Mouse (Mus musculus): ENCODE measurements around the gene Saa2. TPM values are rescaled to one million over a fixed set of nuclear protein-coding genes. Genes with fewer than 3 reads are reported as not detected.
"Not testable (repeated sequence)": the region's sequence is repeated elsewhere in the genome, so short reads cannot be mapped to it uniquely, and the experiment has no call there.

Saa2 gene
- polyA plus RNA-seq, 1 experiment from 2014 or later = not detected

DNA sequence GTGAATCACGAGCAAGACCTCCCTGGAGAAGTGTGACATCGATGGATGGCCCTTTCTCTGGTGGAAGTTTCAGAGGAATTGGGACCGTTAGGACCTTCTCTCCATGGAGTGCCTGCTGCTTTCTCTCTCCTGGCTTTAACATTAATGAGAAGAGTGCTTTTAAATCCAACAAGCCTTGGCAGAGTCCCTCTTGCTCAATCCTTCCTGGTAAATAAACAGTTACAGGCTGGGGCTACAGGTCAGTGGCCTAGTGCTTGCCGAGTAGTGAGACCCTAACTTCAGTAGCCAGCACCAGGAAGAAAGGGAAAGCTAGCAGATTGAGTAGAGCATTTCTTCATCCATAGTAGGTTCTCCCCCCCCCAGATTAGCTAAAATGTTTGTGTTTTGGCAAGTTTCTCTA lies 19.1 kb upstream of the Saa2 start, which contains the start of gene Saa4:
TSS of gene Saa4 (minus strand) at position 146 of the 400 bp plus-strand sequence.
- no peak for ATAC-seq (ENCODE audit: low FRiP score, low read depth)
- Histone ChIP-seq H3K9me3 (no peaks in the 10 kb centered on the region), H3K4me1 (no peaks in the 10 kb centered on the region), H3K27me3 (replicated peaks) (no peaks in the 10 kb centered on the region), H3K27ac (no peak within 1 kb of the TSS), H3K4me2 (replicated peaks) (no peak within 1 kb of the TSS), H3K36me3 (no peaks in the 10 kb centered on the region), H3K9ac (no peak within 1 kb of the TSS), H3K4me3 (no peak within 1 kb of the TSS)
- WGBS = 88% methylated on average over 4 of the region's 4 CpGs

DNA sequence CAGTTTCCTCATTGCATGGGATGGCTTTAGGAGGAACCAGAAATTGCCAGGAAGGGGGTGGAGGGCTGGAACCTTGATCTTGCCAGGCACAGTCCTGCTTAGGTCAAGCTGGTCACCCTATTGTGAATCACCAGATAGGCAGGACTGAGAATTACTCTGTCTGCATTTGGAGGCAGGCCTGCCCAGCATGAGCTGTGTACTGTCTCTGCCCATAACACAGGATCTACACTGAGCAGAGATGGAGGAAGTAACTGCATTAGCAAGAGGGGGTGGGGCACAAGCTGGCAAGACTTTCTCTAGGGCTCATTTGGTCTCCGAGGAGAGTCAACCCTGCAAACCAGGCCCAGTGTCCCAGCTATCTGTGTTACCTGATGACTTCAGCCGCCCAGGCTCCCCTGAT lies 16.6 kb upstream of the Saa2 start:
- no peaks in the 10 kb centered on the region for H3K4me1 ChIP-seq
- no peaks in the 10 kb centered on the region for H3K27me3 ChIP-seq (replicated peaks)
- H3K36me3 ChIP-seq = no peaks in the 10 kb centered on the region
- no peaks in the 10 kb centered on the region for H3K9me3 ChIP-seq
- no peak overlapping the region for H3K4me2 ChIP-seq (replicated peaks)
- H3K9ac ChIP-seq = no peak overlapping the region
- ATAC-seq (ENCODE audit: low FRiP score, low read depth) = no peak
- WGBS = 76% methylated on average over 2 of the region's 2 CpGs
- no peak overlapping the region for H3K4me3 ChIP-seq
- no peak overlapping the region for H3K27ac ChIP-seq

DNA sequence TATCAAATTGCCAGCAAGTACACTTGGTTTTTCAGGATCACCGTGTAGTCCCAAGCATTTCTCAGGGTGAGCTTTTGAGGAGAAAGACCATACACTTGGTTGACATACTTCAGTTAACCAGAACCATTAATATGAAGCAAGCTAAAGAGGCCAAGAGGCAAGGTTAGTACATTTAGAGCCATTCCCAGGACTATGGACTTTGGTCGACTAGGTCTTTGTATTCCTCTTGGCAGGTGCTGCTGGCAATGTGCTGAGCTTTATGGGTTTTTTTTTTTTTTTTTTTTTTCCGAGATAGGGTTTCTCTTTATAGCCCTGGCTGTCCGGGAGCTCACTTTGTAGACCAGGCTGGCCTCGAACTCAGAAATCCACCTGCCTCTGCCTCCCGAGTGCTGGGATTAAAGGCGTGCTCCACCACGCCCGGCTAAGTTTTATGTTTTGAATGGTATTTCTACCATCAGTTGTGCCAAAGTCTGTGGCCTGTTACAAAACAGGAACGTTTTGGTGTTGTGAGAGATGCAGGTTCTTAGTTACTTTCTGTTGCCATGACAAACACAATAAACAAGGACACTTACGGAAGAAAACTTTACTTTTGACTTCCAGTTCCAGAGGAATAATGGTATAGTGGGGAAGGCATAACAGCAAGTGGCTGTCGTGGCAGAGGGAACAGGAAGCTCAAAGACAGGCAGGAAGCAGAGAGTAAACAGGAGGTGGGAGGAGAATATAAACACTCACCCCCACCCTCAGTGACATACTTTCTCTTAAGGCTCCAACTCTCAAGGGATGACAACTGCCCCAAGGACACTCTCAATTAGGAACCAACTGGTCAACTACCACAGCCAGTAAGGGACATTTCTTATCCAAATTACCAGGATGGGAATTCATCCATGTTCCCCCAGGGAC lies 12.8 kb upstream of the Saa2 start:
- no peak overlapping the region for H3K4me3 ChIP-seq
- H3K27ac ChIP-seq = no peak overlapping the region
- WGBS = 82% methylated on average over 12 of the region's 12 CpGs
- H3K27me3 ChIP-seq (replicated peaks) = no peaks in the 10 kb centered on the region
- H3K9me3 ChIP-seq = no peaks in the 10 kb centered on the region
- no peaks in the 10 kb centered on the region for H3K36me3 ChIP-seq
- H3K4me2 ChIP-seq (replicated peaks) = no peak overlapping the region
- no peaks in the 10 kb centered on the region for H3K4me1 ChIP-seq
- ATAC-seq (ENCODE audit: low FRiP score, low read depth) = no peak
- no peak overlapping the region for H3K9ac ChIP-seq

- H3K9me3 ChIP-seq; H3K27ac ChIP-seq; H3K27me3 ChIP-seq (replicated peaks); H3K4me3 ChIP-seq; H3K4me2 ChIP-seq (replicated peaks); H3K9ac ChIP-seq; H3K4me1 ChIP-seq; H3K36me3 ChIP-seq; ATAC-seq (ENCODE audit: low FRiP score, low read depth): not testable (repeated sequence)
- WGBS = 77% methylated on average over 5 of the region's 5 CpGs
Observed at GRCm38 (mm10) chr7:46740041-46740440, 11.5 kb upstream of the Saa2 start.

GRCm38 (mm10) chr7:46742880-46743279 lies 8.7 kb upstream of the Saa2 start, which contains the start of gene Saa1:
Saa1 (minus strand) TSS chr7:46742980.
- H3K9ac ChIP-seq; H3K9me3 ChIP-seq; H3K36me3 ChIP-seq; H3K4me1 ChIP-seq; H3K4me3 ChIP-seq; H3K27me3 ChIP-seq (replicated peaks); H3K4me2 ChIP-seq (replicated peaks); ATAC-seq (ENCODE audit: low FRiP score, low read depth); H3K27ac ChIP-seq: not testable (repeated sequence)
- 80% methylated on average over 3 of the region's 3 CpGs for WGBS

DNA sequence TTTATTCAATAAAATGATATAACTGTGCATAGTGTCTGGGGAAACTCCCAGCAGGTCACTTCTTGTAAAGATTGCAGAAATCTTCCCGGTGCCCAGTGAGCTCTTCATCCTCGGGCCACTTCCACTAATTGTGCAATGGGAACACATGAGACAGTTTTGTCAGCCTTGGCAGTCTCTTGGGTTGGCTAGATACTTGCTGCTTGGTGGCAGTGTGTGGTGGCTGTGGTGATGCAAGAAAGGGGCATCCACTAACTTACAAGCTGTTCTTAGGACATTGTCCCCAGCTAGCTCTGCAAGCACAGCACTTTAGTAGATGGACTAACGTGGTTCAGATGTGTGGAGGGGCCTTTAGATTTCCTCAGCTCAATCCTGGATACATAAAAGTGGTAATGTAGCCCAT lies 5.8 kb upstream of the Saa2 start:
- Histone ChIP-seq H3K4me3 (no peak overlapping the region), H3K9ac (no peak overlapping the region), H3K4me2 (replicated peaks) (no peak overlapping the region), H3K27me3 (replicated peaks) (no peaks in the 10 kb centered on the region), H3K9me3 (no peaks in the 10 kb centered on the region), H3K4me1 (no peaks in the 10 kb centered on the region), H3K36me3 (no peaks in the 10 kb centered on the region), H3K27ac (no peak overlapping the region)
- no peak for ATAC-seq (ENCODE audit: low FRiP score, low read depth)
- 86% methylated on average over 3 of the region's 3 CpGs for WGBS

DNA sequence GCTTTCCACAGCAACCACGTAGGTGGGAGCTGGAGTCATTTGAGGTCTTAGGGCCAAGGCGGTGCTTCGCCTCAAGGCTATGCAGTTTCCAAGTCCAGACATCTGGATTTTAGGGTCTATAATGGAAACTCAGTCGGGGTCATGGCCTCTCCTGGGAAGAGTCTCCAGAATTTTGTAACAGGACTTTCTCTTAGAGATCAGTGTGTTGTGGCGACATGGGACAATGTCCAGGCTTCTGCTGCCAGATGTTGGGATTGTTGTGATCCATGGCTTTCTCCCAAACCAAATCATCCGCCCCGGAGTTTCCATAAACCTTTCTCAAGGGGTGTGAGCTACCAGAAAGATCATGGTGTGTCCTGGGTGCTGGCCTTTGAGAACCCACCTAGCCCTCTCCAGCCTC lies 5.2 kb upstream of the Saa2 start:
- Histone ChIP-seq H3K4me2 (replicated peaks) (no peak overlapping the region), H3K36me3 (no peaks in the 10 kb centered on the region), H3K4me1 (no peaks in the 10 kb centered on the region), H3K9ac (no peak overlapping the region), H3K27me3 (replicated peaks) (no peaks in the 10 kb centered on the region), H3K27ac (no peak overlapping the region), H3K4me3 (no peak overlapping the region), H3K9me3 (no peaks in the 10 kb centered on the region)
- 91% methylated on average over 7 of the region's 7 CpGs for WGBS
- no peak for ATAC-seq (ENCODE audit: low FRiP score, low read depth)

DNA sequence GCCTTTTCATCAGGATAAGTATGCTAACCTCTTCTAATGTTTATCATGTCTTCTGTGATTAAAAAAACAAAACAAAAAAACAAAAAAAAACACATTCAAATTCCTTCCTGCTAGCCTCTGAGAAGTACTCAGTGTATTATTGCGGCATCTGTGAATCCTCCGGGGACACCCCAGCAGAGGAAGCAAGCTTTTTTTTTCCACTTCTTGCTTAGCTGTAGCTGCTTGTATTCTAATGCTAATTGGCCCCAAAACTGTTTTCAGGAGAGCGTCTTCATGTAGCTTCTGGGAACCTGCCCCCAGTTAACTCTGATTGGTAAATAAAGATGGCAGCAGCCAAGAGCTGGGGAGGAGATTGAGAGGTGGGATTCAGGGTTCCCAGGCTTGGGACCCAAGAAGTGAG lies 3.1 kb upstream of the Saa2 start:
- WGBS = 44% methylated on average over 3 of the region's 3 CpGs
- Histone ChIP-seq H3K36me3 (no peaks in the 10 kb centered on the region), H3K27me3 (replicated peaks) (no peaks in the 10 kb centered on the region), H3K27ac (no peak overlapping the region), H3K4me2 (replicated peaks) (no peak overlapping the region), H3K9ac (no peak overlapping the region), H3K9me3 (no peaks in the 10 kb centered on the region), H3K4me1 (no peaks in the 10 kb centered on the region), H3K4me3 (no peak overlapping the region)
- no peak for ATAC-seq (ENCODE audit: low FRiP score, low read depth)

GRCm38 (mm10) chr7:46761049-46761795 lies 9.6 kb downstream of the Saa2 start:
- Histone ChIP-seq H3K27me3 (replicated peaks) (no peaks in the 10 kb centered on the region), H3K36me3 (peaks cover 62% of the 10 kb centered on the region), H3K9ac (no peak overlapping the region), H3K4me2 (replicated peaks) (no peak overlapping the region), H3K4me1 (no peaks in the 10 kb centered on the region), H3K4me3 (no peak overlapping the region), H3K9me3 (no peaks in the 10 kb centered on the region), H3K27ac (no peak overlapping the region)
- WGBS = 77% methylated on average over 11 of the region's 11 CpGs
- no peak for ATAC-seq (ENCODE audit: low FRiP score, low read depth)

DNA sequence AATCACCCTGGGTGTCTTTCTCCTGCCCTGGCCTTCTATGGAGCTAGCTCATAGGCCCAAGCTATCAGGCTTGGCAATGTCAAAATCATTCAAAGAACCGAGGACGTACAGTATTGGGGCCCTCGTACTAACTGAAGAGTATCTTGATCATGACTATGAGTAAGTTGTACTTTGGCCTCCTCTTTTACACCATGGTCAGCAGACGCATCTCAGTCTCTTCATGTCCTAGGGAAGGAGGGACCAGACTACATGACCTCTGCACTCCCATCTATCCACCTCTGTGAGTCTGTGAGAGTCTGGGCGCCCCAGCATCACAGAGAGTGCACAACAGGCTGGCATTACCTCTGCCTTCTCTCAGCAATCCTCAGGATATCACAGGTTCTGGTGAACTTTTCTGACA lies 11.0 kb downstream of the Saa2 start:
- no peaks in the 10 kb centered on the region for H3K27me3 ChIP-seq (replicated peaks)
- no peak overlapping the region for H3K4me3 ChIP-seq
- no peak overlapping the region for H3K27ac ChIP-seq
- 94% methylated on average over 5 of the region's 5 CpGs for WGBS
- ATAC-seq (ENCODE audit: low FRiP score, low read depth) = no peak
- H3K4me2 ChIP-seq (replicated peaks) = no peak overlapping the region
- no peak overlapping the region for H3K9ac ChIP-seq
- H3K36me3 ChIP-seq = peaks cover 70% of the 10 kb centered on the region
- no peaks in the 10 kb centered on the region for H3K9me3 ChIP-seq
- no peaks in the 10 kb centered on the region for H3K4me1 ChIP-seq

DNA sequence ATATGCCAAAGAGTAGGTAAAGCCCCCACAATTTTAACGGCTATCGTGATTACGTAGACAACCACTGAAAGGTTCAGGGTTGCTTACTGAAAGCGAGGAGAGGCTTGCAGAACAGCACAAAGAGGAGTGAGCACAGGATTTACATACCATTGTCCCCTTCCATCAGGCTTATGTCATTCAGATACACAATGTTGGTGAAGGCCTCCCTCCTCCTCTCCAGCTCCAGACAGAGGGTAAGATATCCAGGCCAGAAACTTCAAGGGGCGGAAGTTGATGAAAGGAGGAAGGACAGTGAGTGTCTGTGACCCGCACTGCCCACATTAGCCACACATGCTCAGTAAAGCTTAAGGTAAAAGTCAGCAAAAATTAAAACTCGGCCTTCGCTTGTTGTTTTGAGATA lies 13.1 kb downstream of the Saa2 start:
- 95% methylated on average over 8 of the region's 8 CpGs for WGBS
- H3K9ac ChIP-seq = no peak overlapping the region
- H3K4me3 ChIP-seq = no peak overlapping the region
- H3K27ac ChIP-seq = no peak overlapping the region
- no peak overlapping the region for H3K4me2 ChIP-seq (replicated peaks)
- H3K4me1 ChIP-seq = no peaks in the 10 kb centered on the region
- peaks cover 84% of the 10 kb centered on the region for H3K36me3 ChIP-seq
- no peaks in the 10 kb centered on the region for H3K27me3 ChIP-seq (replicated peaks)
- ATAC-seq (ENCODE audit: low FRiP score, low read depth) = no peak
- H3K9me3 ChIP-seq = no peaks in the 10 kb centered on the region

DNA sequence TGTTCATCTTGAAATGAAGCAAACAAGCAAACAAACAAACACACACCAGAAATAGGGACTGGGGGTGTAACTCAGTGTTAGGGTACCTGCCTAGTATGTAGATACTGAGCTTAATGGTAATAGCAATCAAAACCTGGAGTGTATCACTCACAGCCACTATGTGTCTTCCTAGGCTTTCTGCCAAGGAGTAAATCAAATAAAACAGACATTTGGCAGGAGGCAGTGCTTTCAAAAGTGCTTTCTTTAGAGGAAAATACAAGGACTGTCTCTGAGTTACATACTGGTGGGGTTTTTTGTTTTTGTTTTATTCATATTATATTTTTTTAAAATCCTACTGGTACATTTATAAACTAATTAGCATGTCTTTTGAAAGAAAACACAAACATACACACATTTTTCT lies 15.8 kb downstream of the Saa2 start:
- Histone ChIP-seq H3K4me3 (no peak overlapping the region), H3K36me3 (peaks cover 71% of the 10 kb centered on the region), H3K27me3 (replicated peaks) (no peaks in the 10 kb centered on the region), H3K4me2 (replicated peaks) (no peak overlapping the region), H3K4me1 (no peaks in the 10 kb centered on the region), H3K9me3 (no peaks in the 10 kb centered on the region), H3K27ac (no peak overlapping the region), H3K9ac (no peak overlapping the region)
- no peak for ATAC-seq (ENCODE audit: low FRiP score, low read depth)
